Mouse (Mus musculus): Measurements from ENCODE around the gene Eml5. TPM values are rescaled to one million over a fixed set of nuclear protein-coding genes. Genes with fewer than 3 reads are reported as not detected.

Eml5 gene
- total and polyA plus RNA-seq, 3 experiments, result 1.7 to 28.9 (median 12.0) TPM

DNA sequence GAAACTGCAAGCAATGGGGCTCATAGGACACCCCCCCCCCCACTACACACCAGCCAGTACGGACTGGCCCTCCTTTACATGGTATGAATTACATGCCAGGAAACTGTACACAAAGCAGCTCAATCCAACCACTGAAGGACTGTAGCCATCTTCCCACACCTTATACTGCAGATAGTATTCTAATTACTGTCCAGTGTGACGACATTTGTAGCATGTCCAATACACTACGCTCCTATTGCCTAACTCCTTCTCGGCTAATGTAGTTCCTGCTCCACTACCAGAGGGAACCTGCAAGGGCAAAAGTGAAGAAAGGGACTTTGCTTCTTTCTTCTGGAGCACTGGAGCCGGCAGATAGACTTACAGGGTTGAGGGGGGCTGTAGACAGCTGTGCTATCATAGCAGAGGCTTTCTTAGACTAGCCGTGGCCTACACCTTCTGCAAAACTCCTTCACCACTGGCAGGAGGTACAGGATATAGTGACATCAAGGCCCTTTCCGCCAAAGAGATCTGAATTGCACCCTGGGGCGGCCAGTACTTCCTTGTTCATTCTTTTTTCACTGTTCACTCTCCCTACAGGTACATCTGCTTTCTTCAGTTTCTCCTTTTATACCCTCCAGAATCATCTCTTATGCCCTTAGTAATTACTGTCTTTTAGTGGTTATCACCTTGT, 68.2 kb downstream of the Eml5 start:
- Histone ChIP-seq H3K27me3 (ENCODE audit: insufficient read depth, low read length) (no peaks in the 10 kb centered on the region), H3K4me3 (ENCODE audit: low read depth, low read length) (no peak overlapping the region), H3K9me3 (replicated peaks) (no peaks in the 10 kb centered on the region), H3K36me3 (replicated peaks) (peaks cover 39% of the 10 kb centered on the region), H3K4me1 (ENCODE audit: insufficient read depth, low read depth, low read length) (no peaks in the 10 kb centered on the region; the same call in 1 of the 2 replicates)
- DNase-seq (ENCODE audit: low spot score) (no peak), ATAC-seq (ENCODE audit: extremely low read depth, insufficient number of reproducible peaks, low FRiP score, poor library complexity, severe bottlenecking) (no peak)
- TF ChIP-seq TAL1 (conservative IDR thresholded peaks at IDR 0.05; ENCODE audit: low read depth, low read length), result no peak
- TF ChIP-seq GATA1 (IDR thresholded peaks at IDR 0.05; ENCODE audit: borderline replicate concordance, low read length), result no peak
- TF ChIP-seq CTCF (IDR thresholded peaks at IDR 0.05; ENCODE audit: low read depth, low read length), result no peak
- no peak for TF ChIP-seq POLR2AphosphoS5 (IDR thresholded peaks at IDR 0.05; ENCODE audit: insufficient replicate concordance, low read depth, low read length)
- no peak for TF ChIP-seq GATA2 (IDR thresholded peaks at IDR 0.05; ENCODE audit: borderline replicate concordance, low read depth, low read length)

DNA sequence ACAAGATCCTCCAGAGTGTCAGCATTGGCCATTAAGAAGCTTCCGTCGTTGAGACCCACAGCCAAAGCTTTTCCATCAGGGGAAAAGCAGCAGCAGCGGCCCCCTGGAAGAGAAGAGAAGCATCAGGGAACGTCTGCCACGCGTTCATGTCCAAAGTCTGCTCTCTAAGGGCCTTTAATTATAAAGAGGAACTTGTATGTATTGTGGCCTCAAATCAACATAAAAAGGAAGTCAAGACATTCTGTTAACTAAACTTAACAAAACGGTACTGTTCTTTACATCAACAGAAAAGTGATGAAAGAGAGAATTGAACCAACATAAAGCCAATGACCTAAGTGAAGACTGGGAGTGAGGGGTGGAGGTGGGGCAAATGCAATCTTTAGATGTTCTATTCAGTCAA, 70.2 kb downstream of the Eml5 start:
- ATAC-seq (ENCODE audit: extremely low read depth, insufficient number of reproducible peaks, low FRiP score, poor library complexity, severe bottlenecking) (no peak), DNase-seq (ENCODE audit: low spot score) (no peak)
- no peaks in the 10 kb centered on the region for H3K27me3 ChIP-seq (ENCODE audit: insufficient read depth, low read length)
- H3K9me3 ChIP-seq (replicated peaks), result no peaks in the 10 kb centered on the region
- no peak overlapping the region for H3K4me3 ChIP-seq (ENCODE audit: low read depth, low read length)
- no peaks in the 10 kb centered on the region; the same call in 1 of the 2 replicates for H3K4me1 ChIP-seq (ENCODE audit: insufficient read depth, low read depth, low read length)
- TF ChIP-seq GATA2 (IDR thresholded peaks at IDR 0.05; ENCODE audit: borderline replicate concordance, low read depth, low read length) (no peak), POLR2AphosphoS5 (IDR thresholded peaks at IDR 0.05; ENCODE audit: insufficient replicate concordance, low read depth, low read length) (no peak), GATA1 (IDR thresholded peaks at IDR 0.05; ENCODE audit: borderline replicate concordance, low read length) (no peak), CTCF (IDR thresholded peaks at IDR 0.05; ENCODE audit: low read depth, low read length) (no peak), TAL1 (conservative IDR thresholded peaks at IDR 0.05; ENCODE audit: low read depth, low read length) (no peak)
- peaks cover 36% of the 10 kb centered on the region for H3K36me3 ChIP-seq (replicated peaks)

DNA sequence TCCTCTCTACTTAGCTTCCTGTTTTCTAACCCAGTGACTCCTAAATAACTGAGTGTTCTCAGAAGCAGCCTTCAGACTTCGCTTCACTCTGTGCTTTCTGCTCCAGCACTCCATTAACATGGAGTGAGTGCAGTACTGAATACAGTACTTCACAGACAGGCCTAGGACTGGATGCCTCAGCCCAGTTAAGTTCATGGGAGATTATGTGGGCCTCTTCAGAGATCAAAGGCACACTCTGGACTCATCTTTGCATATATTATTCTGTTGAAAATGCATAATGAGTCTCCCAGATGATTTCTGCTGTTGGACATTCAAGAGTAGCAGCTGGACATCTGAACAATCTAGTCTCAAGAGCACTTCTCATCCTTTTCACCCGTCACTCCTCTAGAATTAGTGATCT, 80.5 kb downstream of the Eml5 start:
- H3K36me3 ChIP-seq (replicated peaks), result peaks cover 20% of the 10 kb centered on the region
- TF ChIP-seq TAL1 (conservative IDR thresholded peaks at IDR 0.05; ENCODE audit: low read depth, low read length) (no peak), CTCF (IDR thresholded peaks at IDR 0.05; ENCODE audit: low read depth, low read length) (no peak), GATA1 (IDR thresholded peaks at IDR 0.05; ENCODE audit: borderline replicate concordance, low read length) (no peak), POLR2AphosphoS5 (IDR thresholded peaks at IDR 0.05; ENCODE audit: insufficient replicate concordance, low read depth, low read length) (no peak), GATA2 (IDR thresholded peaks at IDR 0.05; ENCODE audit: borderline replicate concordance, low read depth, low read length) (no peak)
- H3K4me3 ChIP-seq (ENCODE audit: low read depth, low read length), result no peak overlapping the region
- no peaks in the 10 kb centered on the region for H3K4me1 ChIP-seq (ENCODE audit: insufficient read depth, low read depth, low read length)
- ATAC-seq (ENCODE audit: extremely low read depth, insufficient number of reproducible peaks, low FRiP score, poor library complexity, severe bottlenecking), result no peak
- no peak for DNase-seq (ENCODE audit: low spot score)
- H3K9me3 ChIP-seq (replicated peaks), result no peaks in the 10 kb centered on the region
- H3K27me3 ChIP-seq (ENCODE audit: insufficient read depth, low read length), result no peaks in the 10 kb centered on the region

DNA sequence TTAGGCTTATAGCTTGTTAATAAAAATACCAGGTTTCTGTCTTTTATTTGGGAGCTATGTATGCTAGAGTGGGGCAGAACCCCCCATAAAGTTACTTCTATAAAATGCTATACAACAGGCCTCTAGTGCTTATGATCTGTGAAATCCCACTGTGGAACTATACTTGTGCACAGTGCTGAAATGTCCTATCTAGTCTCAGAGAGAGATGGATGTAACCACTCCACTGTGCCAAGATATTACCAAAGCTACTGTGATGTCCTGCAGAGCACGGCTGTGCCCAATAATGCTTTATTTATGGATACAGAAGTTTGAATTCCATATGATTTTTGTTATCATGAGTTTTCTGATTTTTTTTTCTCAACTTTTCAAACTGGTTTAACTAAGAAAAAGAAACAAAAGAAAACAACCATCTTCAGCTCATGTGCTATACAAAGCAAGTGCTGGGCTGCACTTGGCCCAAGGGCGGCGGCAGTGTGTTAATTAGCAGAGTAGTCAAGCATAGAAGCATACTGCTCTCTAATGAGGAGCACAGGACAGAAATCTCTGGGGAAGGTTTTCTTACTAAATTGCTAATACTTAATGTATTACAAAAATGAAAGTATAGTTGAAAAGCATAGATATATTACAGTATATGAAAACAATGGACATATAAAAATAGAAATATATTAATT, 97.1 kb downstream of the Eml5 start:
- TF ChIP-seq POLR2AphosphoS5 (IDR thresholded peaks at IDR 0.05; ENCODE audit: insufficient replicate concordance, low read depth, low read length) (no peak), GATA1 (IDR thresholded peaks at IDR 0.05; ENCODE audit: borderline replicate concordance, low read length) (no peak), CTCF (IDR thresholded peaks at IDR 0.05; ENCODE audit: low read depth, low read length) (no peak)
- no peak for ATAC-seq (ENCODE audit: extremely low read depth, insufficient number of reproducible peaks, low FRiP score, poor library complexity, severe bottlenecking)

DNA sequence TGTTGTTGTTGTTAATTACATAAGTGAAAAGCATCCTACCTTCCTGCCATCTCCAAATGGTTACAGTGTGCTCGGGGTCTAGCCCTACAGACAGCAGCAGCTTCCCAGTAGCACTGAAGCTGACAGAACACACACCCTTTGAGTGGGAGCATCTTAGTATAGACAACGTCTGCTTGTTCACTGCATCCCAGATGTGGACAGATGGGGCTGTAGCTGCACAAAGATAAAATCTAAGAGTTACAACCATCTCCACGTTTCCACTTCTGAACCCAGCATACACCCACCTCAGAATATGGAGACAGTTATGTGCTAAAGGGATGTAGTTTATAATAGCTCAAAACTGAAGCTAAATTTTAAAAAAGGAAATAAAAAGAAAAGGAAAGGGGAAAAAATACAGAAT, 99.0 kb downstream of the Eml5 start:
- no peaks in the 10 kb centered on the region; the same call in 1 of the 2 replicates for H3K4me1 ChIP-seq (ENCODE audit: insufficient read depth, low read depth, low read length)
- H3K36me3 ChIP-seq (replicated peaks), result peaks cover 50% of the 10 kb centered on the region
- no peaks in the 10 kb centered on the region for H3K9me3 ChIP-seq (replicated peaks)
- no peak for ATAC-seq (ENCODE audit: extremely low read depth, insufficient number of reproducible peaks, low FRiP score, poor library complexity, severe bottlenecking)
- H3K27me3 ChIP-seq (ENCODE audit: insufficient read depth, low read length), result no peaks in the 10 kb centered on the region
- DNase-seq (ENCODE audit: low spot score), result no peak
- H3K4me3 ChIP-seq (ENCODE audit: low read depth, low read length), result no peak overlapping the region
- no peak for TF ChIP-seq POLR2AphosphoS5 (IDR thresholded peaks at IDR 0.05; ENCODE audit: insufficient replicate concordance, low read depth, low read length)
- no peak for TF ChIP-seq CTCF (IDR thresholded peaks at IDR 0.05; ENCODE audit: low read depth, low read length)
- TF ChIP-seq GATA1 (IDR thresholded peaks at IDR 0.05; ENCODE audit: borderline replicate concordance, low read length), result no peak
- no peak for TF ChIP-seq TAL1 (conservative IDR thresholded peaks at IDR 0.05; ENCODE audit: low read depth, low read length)
- no peak for TF ChIP-seq GATA2 (IDR thresholded peaks at IDR 0.05; ENCODE audit: borderline replicate concordance, low read depth, low read length)

More for the DNA sequence above, 97.1 kb downstream of the Eml5 start:
- no peaks in the 10 kb centered on the region for H3K9me3 ChIP-seq (replicated peaks)
- H3K4me1 ChIP-seq (ENCODE audit: insufficient read depth, low read depth, low read length), result no peaks in the 10 kb centered on the region; the same call in 1 of the 2 replicates
- H3K27me3 ChIP-seq (ENCODE audit: insufficient read depth, low read length), result no peaks in the 10 kb centered on the region
- no peak overlapping the region for H3K4me3 ChIP-seq (ENCODE audit: low read depth, low read length)
- peaks cover 37% of the 10 kb centered on the region for H3K36me3 ChIP-seq (replicated peaks)
- no peak for DNase-seq (ENCODE audit: low spot score)

DNA sequence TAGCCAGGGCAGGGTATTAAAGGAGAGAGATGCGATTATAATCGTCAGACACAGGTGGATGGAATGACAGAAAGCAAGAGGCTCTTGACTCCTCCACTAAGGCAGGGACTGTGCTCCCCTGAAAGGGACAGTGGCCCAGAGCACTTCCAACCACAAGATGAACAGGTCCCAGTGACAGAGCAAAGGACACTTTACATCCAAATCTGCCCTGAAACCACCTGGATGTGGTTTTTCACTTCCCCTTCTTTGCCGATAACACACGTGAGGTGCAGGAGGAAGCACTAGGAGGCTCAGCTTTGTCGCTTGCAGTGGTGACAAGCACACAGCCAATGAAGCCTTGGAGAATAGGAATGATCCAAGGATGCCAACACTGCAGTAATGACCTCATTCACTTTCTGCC, 101.0 kb downstream of the Eml5 start:
- no peak for DNase-seq (ENCODE audit: low spot score)
- Histone ChIP-seq H3K9me3 (replicated peaks) (no peaks in the 10 kb centered on the region), H3K4me1 (ENCODE audit: insufficient read depth, low read depth, low read length) (no peaks in the 10 kb centered on the region), H3K4me3 (ENCODE audit: low read depth, low read length) (no peak overlapping the region), H3K27me3 (ENCODE audit: insufficient read depth, low read length) (no peaks in the 10 kb centered on the region), H3K36me3 (replicated peaks) (peaks cover 63% of the 10 kb centered on the region)
- ATAC-seq (ENCODE audit: extremely low read depth, insufficient number of reproducible peaks, low FRiP score, poor library complexity, severe bottlenecking), result no peak
- TF ChIP-seq GATA2 (IDR thresholded peaks at IDR 0.05; ENCODE audit: borderline replicate concordance, low read depth, low read length), result no peak
- no peak for TF ChIP-seq POLR2AphosphoS5 (IDR thresholded peaks at IDR 0.05; ENCODE audit: insufficient replicate concordance, low read depth, low read length)
- TF ChIP-seq GATA1 (IDR thresholded peaks at IDR 0.05; ENCODE audit: borderline replicate concordance, low read length), result no peak
- no peak for TF ChIP-seq CTCF (IDR thresholded peaks at IDR 0.05; ENCODE audit: low read depth, low read length)
- TF ChIP-seq TAL1 (conservative IDR thresholded peaks at IDR 0.05; ENCODE audit: low read depth, low read length), result no peak

Data from G1E (cell line).